Mouse (Mus musculus) midbrain, postnatal 0 days (tissue): ENCODE data around the gene H2al1a. TPM values are rescaled to one million over a fixed set of nuclear protein-coding genes. Genes with fewer than 3 reads are reported as not detected.

Source experiments
- ATAC-seq: fragments of 200-750 bp; cut with Nextera tagmentation; 2 replicates; pipeline ENCODE4 v1.8.0; 2017; ENCODE audit warnings: moderate number of reproducible peaks, mild to moderate bottlenecking, moderate TSS enrichment, moderate library complexity; ENCODE audit not compliant: low FRiP score
- DNase-seq: peaks from one replicate; pipeline ENCODE4 v3.0.0-alpha.2; 2015; ENCODE audit warnings: low spot score
- H3K27ac ChIP-seq: fragments of 300-500 bp; sonication (generic); 2 replicates; pipeline ENCODE4 v1.5.1; 2014; ENCODE audit warnings: low read depth, mild to moderate bottlenecking, low read length, mixed read lengths
- H3K27me3 ChIP-seq: fragments of 300-500 bp; sonication (generic); 2 replicates; pipeline ENCODE4 v1.6.1; 2014; ENCODE audit warnings: low read length, control low read depth, mixed read lengths; ENCODE audit not compliant: insufficient read depth
- H3K36me3 ChIP-seq: fragments of 300-500 bp; sonication (generic); 2 replicates; pipeline ENCODE4 v1.6.1; 2014; ENCODE audit warnings: low read length, control low read depth, mixed read lengths; ENCODE audit not compliant: insufficient read depth
- H3K4me1 ChIP-seq: fragments of 300-500 bp; sonication (generic); 2 replicates; pipeline ENCODE4 v1.6.1; 2014; ENCODE audit warnings: mild to moderate bottlenecking, control low read depth, antibody characterized with exemption, low read length, mixed read lengths; ENCODE audit not compliant: insufficient read depth
- H3K4me2 ChIP-seq: fragments of 300-500 bp; sonication (generic); 2 replicates; pipeline ENCODE4 v1.6.1; 2014; ENCODE audit warnings: low read depth, mild to moderate bottlenecking, low read length, mixed read lengths; ENCODE audit not compliant: poor library complexity, severe bottlenecking
- H3K4me3 ChIP-seq: fragments of 300-500 bp; sonication (generic); 2 replicates; pipeline ENCODE4 v1.5.1; 2014; ENCODE audit warnings: low read depth, mild to moderate bottlenecking, low read length, moderate library complexity
- H3K9ac ChIP-seq: fragments of 300-500 bp; sonication (generic); replicated peaks from 2 replicates; pipeline ENCODE4 v1.6.1; 2014; ENCODE audit warnings: mild to moderate bottlenecking, low read length, moderate library complexity, mixed read lengths; ENCODE audit not compliant: poor library complexity, severe bottlenecking
- H3K9me3 ChIP-seq: fragments of 300-500 bp; sonication (generic); 2 replicates; pipeline ENCODE4 v1.6.1; 2016; ENCODE audit warnings: low read length, control low read depth
- CTCF ChIP-seq: IDR thresholded peaks from 2 replicates; pipeline ENCODE4 v1.5.1; 2016; ENCODE audit warnings: antibody characterized with exemption, mild to moderate bottlenecking
- WGBS: fragments of 180-500 bp; shearing (Covaris S2); extraction: QIAGEN DNeasy Blood & Tissue Kit; methylation state at CpG from one replicate; pipeline ENCODE4 v1.1.7; 2014; 5-methylcytosine and 5-hydroxymethylcytosine counted together
- polyA plus RNA-seq: library from polyadenylated mRNA; unstranded; fragments of >200 nt; fragmentation: Nextera tagmentation; extraction: Ambion mirVana; gene quantifications from 2 replicates; pipeline ENCODE4 v1.2.1, GENCODE M21; 2015
- total RNA-seq: library from RNA; depleted of rRNA; stranded (reverse); fragments of >200 nt; gene quantifications from 2 replicates; pipeline ENCODE4 v1.2.3, GENCODE M21; 2014

The H2al1a gene
- total and polyA plus RNA-seq, 2 experiments from 2014 or later, result not detected

GRCm38 (mm10) chrX:11267791-11268190 lies 31.3 kb upstream of the H2al1a start:
- no peak overlapping the region for H3K27ac ChIP-seq
- H3K9me3 ChIP-seq, result no peaks in the 10 kb centered on the region
- H3K4me1 ChIP-seq, result no peaks in the 10 kb centered on the region
- H3K4me3 ChIP-seq, result no peak overlapping the region
- H3K9ac ChIP-seq, result no peak overlapping the region
- no peak for ATAC-seq
- WGBS, result 61% methylated on average over 7 of the region's 7 CpGs
- no peaks in the 10 kb centered on the region for H3K36me3 ChIP-seq
- no peak overlapping the region for H3K4me2 ChIP-seq
- no peaks in the 10 kb centered on the region for H3K27me3 ChIP-seq
- no peak for TF ChIP-seq CTCF
- peak; percentile 12 for DNase-seq

GRCm38 (mm10) chrX:11269074-11269473 lies 30.0 kb upstream of the H2al1a start:
- H3K9me3 ChIP-seq, result no peaks in the 10 kb centered on the region
- H3K27ac ChIP-seq, result no peak overlapping the region
- WGBS, result 63% methylated on average over 3 of the region's 3 CpGs
- ATAC-seq, result peak; percentile 74; the same call in 1 of the 2 replicates
- H3K9ac ChIP-seq, result no peak overlapping the region
- DNase-seq, result peak; percentile 75
- TF ChIP-seq CTCF, result no peak
- no peak overlapping the region for H3K4me2 ChIP-seq
- no peak overlapping the region for H3K4me3 ChIP-seq
- H3K36me3 ChIP-seq, result no peaks in the 10 kb centered on the region
- H3K4me1 ChIP-seq, result no peaks in the 10 kb centered on the region
- H3K27me3 ChIP-seq, result no peaks in the 10 kb centered on the region

- TF ChIP-seq CTCF, result no peak
- H3K4me3 ChIP-seq, result no peak overlapping the region
- no peaks in the 10 kb centered on the region for H3K36me3 ChIP-seq
- H3K27me3 ChIP-seq, result no peaks in the 10 kb centered on the region
- H3K9me3 ChIP-seq, result no peaks in the 10 kb centered on the region
- H3K4me1 ChIP-seq, result no peaks in the 10 kb centered on the region
- H3K4me2 ChIP-seq, result no peak overlapping the region
- 85% methylated on average over 3 of the region's 3 CpGs for WGBS
- H3K9ac ChIP-seq, result no peak overlapping the region
- H3K27ac ChIP-seq, result no peak overlapping the region
- DNase-seq (no peak), ATAC-seq (no peak)
Observed at GRCm38 (mm10) chrX:11273190-11273589, 25.9 kb upstream of the H2al1a start.

- H3K36me3 ChIP-seq, result no peaks in the 10 kb centered on the region
- no peaks in the 10 kb centered on the region for H3K4me1 ChIP-seq
- H3K9me3 ChIP-seq, result no peaks in the 10 kb centered on the region
- H3K9ac ChIP-seq, result no peak overlapping the region
- ATAC-seq (no peak), DNase-seq (peak; percentile 12)
- H3K4me3 ChIP-seq, result no peak overlapping the region
- TF ChIP-seq CTCF, result no peak
- no peak overlapping the region for H3K4me2 ChIP-seq
- H3K27me3 ChIP-seq, result no peaks in the 10 kb centered on the region
- no peak overlapping the region for H3K27ac ChIP-seq
- WGBS, result 68% methylated on average over 6 of the region's 6 CpGs
Observed at GRCm38 (mm10) chrX:11277083-11277482, 22.0 kb upstream of the H2al1a start.

- DNase-seq, result no peak
- Histone ChIP-seq H3K27me3 (no peaks in the 10 kb centered on the region), H3K4me1 (no peaks in the 10 kb centered on the region), H3K9ac (no peak overlapping the region), H3K9me3 (no peaks in the 10 kb centered on the region), H3K4me3 (no peak overlapping the region), H3K4me2 (no peak overlapping the region), H3K36me3 (no peaks in the 10 kb centered on the region), H3K27ac (no peak overlapping the region)
- TF ChIP-seq CTCF, result no peak
- no peak for ATAC-seq
- 73% methylated on average over 2 of the region's 2 CpGs for WGBS
Observed at GRCm38 (mm10) chrX:11280741-11281140, 18.3 kb upstream of the H2al1a start.

- no peak for TF ChIP-seq CTCF
- DNase-seq (no peak), ATAC-seq (no peak)
- Histone ChIP-seq H3K27ac (no peak overlapping the region), H3K4me1 (no peaks in the 10 kb centered on the region), H3K36me3 (no peaks in the 10 kb centered on the region), H3K4me3 (no peak overlapping the region), H3K9ac (no peak overlapping the region), H3K27me3 (no peaks in the 10 kb centered on the region), H3K9me3 (no peaks in the 10 kb centered on the region), H3K4me2 (no peak overlapping the region)
- WGBS, result 84% methylated on average over 14 of the region's 14 CpGs
Observed at GRCm38 (mm10) chrX:11288306-11288882, 10.7 kb upstream of the H2al1a start.
